8 mouse cellular contexts compared by ENCODE assay signal in genomic region chr9:56995198-56996027, GRCm38 (mm10). TPM values are rescaled to one million over a fixed set of nuclear protein-coding genes. Genes with fewer than 3 reads are reported as not detected.
DNase-seq lines count a peak whose midpoint lies in the region; ATAC-seq and TF ChIP-seq lines count a peak whose summit lies in the region.

No protein-coding gene starts in this region.

- peak overlapping the region; percentile 95 for H3K9ac ChIP-seq in forebrain, embryonic 12.5 days
- H3K9ac ChIP-seq in lung, postnatal 0 days (replicated peaks; ENCODE audit: low read depth) = peak overlapping the region; percentile 92

- peak overlapping the region; percentile 83 for H3K4me3 ChIP-seq in G1E (ENCODE audit: low read depth, low read length)
- peak overlapping the region; percentile 92 for H3K4me3 ChIP-seq in forebrain, embryonic 12.5 days (replicated peaks)
- peak overlapping the region; percentile 80 for H3K4me3 ChIP-seq in lung, postnatal 0 days (ENCODE audit: low read depth, low read length)

- H3K4me1 ChIP-seq in G1E (ENCODE audit: insufficient read depth, low read depth, low read length) = peaks cover 39% of the 10 kb centered on the region
- peaks cover 12% of the 10 kb centered on the region for H3K4me1 ChIP-seq in forebrain, embryonic 12.5 days
- peaks cover 7% of the 10 kb centered on the region; the same call in 1 of the 2 replicates for H3K4me1 ChIP-seq in lung, postnatal 0 days (ENCODE audit: insufficient read depth, low read depth, low read length)

- H3K4me2 ChIP-seq in forebrain, embryonic 12.5 days = peak overlapping the region; percentile 87
- H3K4me2 ChIP-seq in lung, postnatal 0 days (replicated peaks; ENCODE audit: low read depth, low read length) = peak overlapping the region; percentile 73

- intact Hi-C loops in heart, postnatal 10 days (cut with DNase I) = loop anchor here (2.0 to 5.0 kb wide), 2 partner anchors 45 to 77 kb away; partner anchors contain the start of genes Sin3a and Snupn

- WGBS in forebrain, embryonic 12.5 days = under 1% methylated on average over 73 of the region's 80 CpGs
- under 1% methylated on average over 55 of the region's 80 CpGs for WGBS in lung, postnatal 0 days

- H3K27ac ChIP-seq in forebrain, embryonic 12.5 days = peak overlapping the region; percentile 96
- peak overlapping the region; percentile 97 for H3K27ac ChIP-seq in lung, postnatal 0 days (ENCODE audit: low read length)

- H3K27me3 ChIP-seq in G1E (ENCODE audit: insufficient read depth, low read length) = no peaks in the 10 kb centered on the region
- H3K27me3 ChIP-seq in forebrain, embryonic 12.5 days = no peaks in the 10 kb centered on the region
- no peaks in the 10 kb centered on the region for H3K27me3 ChIP-seq in lung, postnatal 0 days (replicated peaks; ENCODE audit: insufficient read depth, low read length)

- H3K36me3 ChIP-seq in G1E (replicated peaks) = peaks cover 10% of the 10 kb centered on the region
- H3K36me3 ChIP-seq in forebrain, embryonic 12.5 days (replicated peaks) = no peaks in the 10 kb centered on the region
- no peaks in the 10 kb centered on the region for H3K36me3 ChIP-seq in lung, postnatal 0 days (ENCODE audit: insufficient read depth, low read length)

- no peaks in the 10 kb centered on the region for H3K9me3 ChIP-seq in G1E (replicated peaks)
- H3K9me3 ChIP-seq in forebrain, embryonic 12.5 days = no peaks in the 10 kb centered on the region
- H3K9me3 ChIP-seq in lung, postnatal 0 days (ENCODE audit: low read length) = no peaks in the 10 kb centered on the region

- peak; percentile 63 for DNase-seq in G1E (ENCODE audit: low spot score)
- peak; percentile 23 for DNase-seq in c-Kit-positive CD71-positive TER-119-positive erythroid progenitor cells, embryonic 14.5 days (ENCODE audit: low spot score)
- DNase-seq in heart, postnatal 10 days = peak; percentile 69 to 72
- DNase-seq in kidney, postnatal 4 days = peak; percentile 75 to 86
- peak; percentile 84 for DNase-seq in lung, postnatal 0 days (ENCODE audit: low spot score)
- DNase-seq in ovary, postnatal 14 days (ENCODE audit: low spot score) = peak; percentile 46
- peak; percentile 50 to 75 for DNase-seq in urinary bladder, adult 18-20 months (ENCODE audit: low spot score in 2 of 2)

- no peak for TF ChIP-seq EP300 in lung, postnatal 0 days (IDR thresholded peaks at IDR 0.05)

- no peak for ATAC-seq in G1E (ENCODE audit: extremely low read depth, insufficient number of reproducible peaks, low FRiP score, poor library complexity, severe bottlenecking)
- peak; percentile 72 for ATAC-seq in forebrain, embryonic 12.5 days (ENCODE audit: low FRiP score)
- peak; percentile 78 for ATAC-seq in lung, postnatal 0 days

- no peak for TF ChIP-seq CTCF in G1E (IDR thresholded peaks at IDR 0.05; ENCODE audit: low read depth, low read length)
- no peak for TF ChIP-seq CTCF in lung, postnatal 0 days (IDR thresholded peaks at IDR 0.05)

RNA-seq across cellular contexts. Expression of gene Ptpn9, which starts 0.7 kb away (rescaled TPM):
- 29.6 and 36.1 TPM in 2 replicates for total RNA-seq in G1E (2014; fragmentation: Nextera tagmentation)
- 26.2 and 29.2 TPM in 2 replicates for total RNA-seq in G1E (2017)
- 62.4 and 69.9 TPM in 2 replicates for polyA plus RNA-seq in G1E (2012)
- 26.1 and 27.4 TPM in 2 replicates for polyA plus RNA-seq in forebrain, embryonic 12.5 days (2016; fragmentation: Nextera tagmentation; extraction: Ambion mirVana)
- 10 to 100 TPM; 21.2 to 21.8 TPM for total RNA-seq in heart, postnatal 10 days (2021)
- 20.1 and 22.8 TPM in 2 replicates for polyA plus RNA-seq in lung, postnatal 0 days (2015; fragmentation: Nextera tagmentation; extraction: Ambion mirVana)

RNA-seq across cellular contexts. Expression of gene Snupn, which starts 44.7 kb away (rescaled TPM):
- 18.2 and 19.2 TPM in 2 replicates for total RNA-seq in G1E (2014; fragmentation: Nextera tagmentation)
- total RNA-seq in G1E (2017) = 18.7 and 21.3 TPM in 2 replicates
- 1.7 and 2.4 TPM in 2 replicates for polyA plus RNA-seq in G1E (2012)
- polyA plus RNA-seq in forebrain, embryonic 12.5 days (2016; fragmentation: Nextera tagmentation; extraction: Ambion mirVana) = 25.7 and 27.6 TPM in 2 replicates
- total RNA-seq in heart, postnatal 10 days (2021) = 1 to 10 TPM; 8.8 to 9.1 TPM
- polyA plus RNA-seq in lung, postnatal 0 days (2015; fragmentation: Nextera tagmentation; extraction: Ambion mirVana) = 12.2 and 12.7 TPM in 2 replicates

RNA-seq across cellular contexts. Expression of gene Imp3, which starts 58.1 kb away (rescaled TPM):
- 42.1 and 49.6 TPM in 2 replicates for total RNA-seq in G1E (2014; fragmentation: Nextera tagmentation)
- 67.1 and 72.5 TPM in 2 replicates for total RNA-seq in G1E (2017)
- 61.8 and 68.6 TPM in 2 replicates for polyA plus RNA-seq in G1E (2012)
- 69.6 and 71.4 TPM in 2 replicates for polyA plus RNA-seq in forebrain, embryonic 12.5 days (2016; fragmentation: Nextera tagmentation; extraction: Ambion mirVana)
- 10 to 100 TPM; 45.5 to 48.7 TPM for total RNA-seq in heart, postnatal 10 days (2021)
- polyA plus RNA-seq in lung, postnatal 0 days (2015; fragmentation: Nextera tagmentation; extraction: Ambion mirVana) = 84.7 and 87.7 TPM in 2 replicates

Comparison
In these comparisons a context has a peak if more than half of its experiments do, and no peak if none do; other contexts are left out.
1. DNase-seq: peak in every context shown above with its lines; median percentile 84 in lung, postnatal 0 days; 80 in kidney, postnatal 4 days; 70 in heart, postnatal 10 days; 63 in G1E; 62 in urinary bladder, adult 18-20 months; 46 in ovary, postnatal 14 days; 23 in c-Kit-positive CD71-positive TER-119-positive erythroid progenitor cells, embryonic 14.5 days.